Mouse (Mus musculus) heart, adult 2 months (tissue): Measurements from ENCODE around the gene Gm19402.

Source experiments
- CTCF ChIP-seq: fragments of 200-600 bp; IDR thresholded peaks from 2 replicates; pipeline ENCODE4 v1.8.1; 2022; ENCODE audit warnings: antibody characterized with exemption, mild to moderate bottlenecking, moderate library complexity
- EP300 ChIP-seq: fragments of 200-500 bp; IDR thresholded peaks from 2 replicates; pipeline ENCODE4 v1.6.1; 2011; ENCODE audit warnings: low read depth, low read length, control low read depth; ENCODE audit not compliant: insufficient read depth
- POLR2A ChIP-seq: fragments of 200-500 bp; IDR thresholded peaks from 2 replicates; pipeline ENCODE4 v1.6.1; 2011; ENCODE audit warnings: mild to moderate bottlenecking, low read depth, low read length, control low read depth; ENCODE audit not compliant: insufficient read depth

DNA sequence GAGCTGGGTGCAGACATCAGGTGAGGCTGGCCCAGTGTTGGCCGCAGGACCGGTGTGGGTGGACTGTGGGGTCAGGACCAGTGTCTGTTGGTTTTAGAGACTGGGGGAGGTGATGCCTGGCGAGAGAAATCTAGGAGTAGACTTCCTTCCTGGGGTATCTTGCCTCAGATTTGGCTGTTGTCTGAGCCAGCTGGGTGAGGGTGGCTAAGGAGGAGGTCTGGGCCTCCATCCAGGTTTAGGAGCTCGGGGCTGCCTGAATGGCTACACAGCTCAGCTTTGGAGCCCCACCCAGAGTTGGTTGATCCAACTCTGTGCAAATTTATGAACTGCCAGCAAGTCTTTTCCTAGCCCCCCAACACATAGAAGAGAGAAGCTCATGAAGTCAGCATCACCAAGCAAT lies 23.2 kb downstream of the Gm19402 start:
- TF ChIP-seq CTCF, result no peak
- no peak for TF ChIP-seq POLR2A
- no peak for TF ChIP-seq EP300
